Mouse (Mus musculus) liver, embryonic 15.5 days (tissue): ENCODE results near the gene Gm17654. TPM values are rescaled to one million over a fixed set of nuclear protein-coding genes. Genes with fewer than 3 reads are reported as not detected.

ENCODE experiments used
- polyA plus RNA-seq: library from polyadenylated mRNA; unstranded; fragments of >200 nt; fragmentation: Nextera tagmentation; extraction: Ambion mirVana; gene quantifications from 2 replicates; pipeline ENCODE4 v1.2.1, GENCODE M21; 2015

Gm17654 gene
- polyA plus RNA-seq, 1 experiment from 2014 or later: not detected

Other genes with a start within 250 kb of the Gm17654 start
- gene 1700001F09Rik, start 231.3 kb downstream of the Gm17654 start, polyA plus RNA-seq: not detected in 2 replicates
- not detected in 2 replicates for gene Gm8138, start 162.8 kb downstream of the Gm17654 start, polyA plus RNA-seq
- gene Gm5799, start 35.6 kb downstream of the Gm17654 start, polyA plus RNA-seq: not detected in 2 replicates
- not detected in 2 replicates for gene Gm10375, start 28.9 kb upstream of the Gm17654 start, polyA plus RNA-seq
- gene Gm8165, start 98.1 kb upstream of the Gm17654 start, polyA plus RNA-seq: not detected in 2 replicates
- gene Gm7324, start 118.7 kb upstream of the Gm17654 start, polyA plus RNA-seq: 0.30 and 0.31 TPM in 2 replicates
- gene Gm16506, start 148.3 kb upstream of the Gm17654 start, polyA plus RNA-seq: not detected in 2 replicates
- not detected in 2 replicates for gene Gm6526, start 168.7 kb upstream of the Gm17654 start, polyA plus RNA-seq
- gene Gm8180, start 205.6 kb upstream of the Gm17654 start, polyA plus RNA-seq: not detected in 2 replicates